Mouse (Mus musculus) CH12.LX (cell line): ENCODE measurements at regions not wholly inside any gene's neighbourhood (a gene's known extent, or its start where the extent isn't known, plus 50 kb on each side); places are given as distances from the start of the nearest gene placed in this dataset.

ENCODE experiments used
- CTCF ChIP-seq, 2 experiments: IDR thresholded peaks in 1 of 2; conservative IDR thresholded peaks in 1 of 2; 2 replicates each; pipeline ENCODE4 v1.5.1; 2011 to 2012; ENCODE audit warnings: low read depth in 2 of 2, low read length in 2 of 2, improper control_type of control experiment in 1 of 2, inconsistent platforms in 1 of 2, mild to moderate bottlenecking in 1 of 2, moderate library complexity in 1 of 2
- MAFK ChIP-seq: IDR thresholded peaks from 2 replicates; pipeline ENCODE4 v1.6.1; 2011; ENCODE audit warnings: low read length, improper control_type of control experiment; ENCODE audit not compliant: insufficient replicate concordance
- MXI1 ChIP-seq: IDR thresholded peaks from 2 replicates; pipeline ENCODE4 v1.6.1; 2011; ENCODE audit warnings: mild to moderate bottlenecking, low read depth, low read length, improper control_type of control experiment
- PAX5 ChIP-seq: IDR thresholded peaks from 2 replicates; pipeline ENCODE4 v1.6.1; 2012; ENCODE audit warnings: low read length, inconsistent platforms, mixed read lengths
- POLR2A ChIP-seq: IDR thresholded peaks from 2 replicates; pipeline ENCODE4 v1.6.1; 2011; ENCODE audit warnings: low read depth, mild to moderate bottlenecking, improper control_type of control experiment, low read length
- USF2 ChIP-seq: conservative IDR thresholded peaks from 2 replicates; pipeline ENCODE4 v1.6.1; 2011; ENCODE audit warnings: low read depth, low read length, improper control_type of control experiment

DNA sequence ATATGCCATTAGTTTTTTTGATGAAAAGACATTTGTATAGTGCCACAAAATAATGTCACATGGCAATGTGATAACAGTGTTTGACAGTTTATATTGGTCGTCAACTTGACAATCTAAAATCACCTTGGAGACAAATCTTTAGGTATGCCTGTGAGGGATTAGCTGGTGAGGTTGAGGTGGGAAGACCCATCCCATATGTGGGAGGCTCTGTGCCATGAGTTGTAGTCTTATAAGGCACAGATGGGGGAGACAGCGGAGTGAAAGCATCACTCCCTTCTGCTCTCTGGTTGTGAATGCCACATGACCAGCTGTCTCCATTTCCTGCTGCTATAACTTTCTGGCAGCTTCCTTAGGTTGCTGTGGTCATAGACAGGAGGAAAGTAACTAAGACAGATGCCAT is 242.4 kb upstream of the Ccdc54 start:
- no peak for TF ChIP-seq POLR2A
- TF ChIP-seq MAFK, result no peak
- TF ChIP-seq CTCF (conservative IDR thresholded peaks at IDR 0.05 in 1 of 2, IDR thresholded peaks at IDR 0.05 in 1 of 2; ENCODE audit: low read depth in 2 of 2, low read length in 2 of 2), result no peak
- no peak for TF ChIP-seq PAX5
- TF ChIP-seq USF2, result no peak
- TF ChIP-seq MXI1, result no peak
